Mouse (Mus musculus) E14TG2a.4 (cell line): ENCODE data around the gene Mapkapk2.

Source experiments
- CTCF ChIP-seq: conservative IDR thresholded peaks from 2 replicates; pipeline ENCODE4 v1.5.1; 2014; ENCODE audit warnings: low read length
- NANOG ChIP-seq: IDR thresholded peaks from 2 replicates; pipeline ENCODE4 v1.6.1; 2014; ENCODE audit warnings: borderline replicate concordance, low read length, mixed read lengths
- POU5F1 ChIP-seq: IDR thresholded peaks from 2 replicates; pipeline ENCODE4 v1.6.1; 2014; ENCODE audit warnings: low read length, borderline replicate concordance

DNA sequence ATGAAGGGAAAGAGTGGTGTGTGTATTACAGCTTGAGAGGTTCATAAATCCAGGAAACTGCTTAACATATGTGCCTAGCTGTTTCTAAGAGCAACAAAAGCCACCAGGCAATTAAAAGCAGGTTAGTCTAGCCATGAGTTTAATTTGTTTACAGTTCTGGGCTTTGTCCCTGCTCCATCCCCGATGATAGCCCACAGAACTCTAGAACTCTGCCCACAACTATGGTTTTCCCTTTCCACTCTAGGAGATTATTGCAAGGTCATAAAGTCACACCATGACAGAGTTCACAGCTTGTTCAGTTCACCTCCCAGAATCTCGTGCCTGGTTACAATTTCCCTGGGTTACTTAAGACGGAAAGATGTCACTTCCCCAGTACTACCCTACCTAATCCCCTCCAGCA is 66.4 kb downstream of the Mapkapk2 start:
- TF ChIP-seq CTCF (no peak), POU5F1 (no peak), NANOG (no peak)
